Mouse (Mus musculus): Measurements from ENCODE around the gene Vars2. TPM values are rescaled to one million over a fixed set of nuclear protein-coding genes. Genes with fewer than 3 reads are reported as not detected.

The Vars2 gene
- polyA plus RNA-seq, 1 experiment from 2014 or later, result 22.8 TPM

GRCm38 (mm10) chr17:35680591-35680990 is 13.2 kb upstream of the Vars2 start:
- Histone ChIP-seq H3K4me2 (ENCODE audit: low read depth, low read length) (no peak overlapping the region), H3K27me3 (replicated peaks; ENCODE audit: control insufficient read depth, insufficient read depth, low read length) (no peaks in the 10 kb centered on the region), H3K9me3 (ENCODE audit: control insufficient read depth, low read length) (no peaks in the 10 kb centered on the region), H3K36me3 (ENCODE audit: control insufficient read depth, insufficient read depth, low read length) (peaks cover 34% of the 10 kb centered on the region), H3K4me3 (ENCODE audit: low read length) (no peak overlapping the region), H3K27ac (ENCODE audit: low read length) (no peak overlapping the region), H3K4me1 (ENCODE audit: control insufficient read depth, insufficient read depth, low read length) (no peaks in the 10 kb centered on the region), H3K9ac (ENCODE audit: low read depth, low read length) (no peak overlapping the region)
- 38% methylated on average over 6 of the region's 6 CpGs for WGBS
- no peak for ATAC-seq

GRCm38 (mm10) chr17:35673416-35674035 is 6.1 kb upstream of the Vars2 start, which contains the start of gene Gtf2h4:
Gene Gtf2h4 (minus strand): TSS chr17:35673739.
- no peaks in the 10 kb centered on the region for H3K27me3 ChIP-seq (replicated peaks; ENCODE audit: control insufficient read depth, insufficient read depth, low read length)

GRCm38 (mm10) chr17:35672527-35672926 is 5.1 kb upstream of the Vars2 start:
- H3K4me3 ChIP-seq (ENCODE audit: low read length), result no peak overlapping the region
- H3K9me3 ChIP-seq (ENCODE audit: control insufficient read depth, low read length), result no peaks in the 10 kb centered on the region
- 0 out of 2 replicates have a peak overlapping the region, but pooled peaks have one; percentile 88 for H3K9ac ChIP-seq (ENCODE audit: low read depth, low read length)
- whole genome bisulfite sequencing, result 90% methylated on average over 6 of the region's 6 CpGs
- H3K4me2 ChIP-seq (ENCODE audit: low read depth, low read length), result no peak overlapping the region
- no peak overlapping the region for H3K27ac ChIP-seq (ENCODE audit: low read length)
- no peaks in the 10 kb centered on the region; the same call in 1 of the 2 replicates for H3K36me3 ChIP-seq (ENCODE audit: control insufficient read depth, insufficient read depth, low read length)
- peaks cover 6% of the 10 kb centered on the region; the same call in 1 of the 2 replicates for H3K4me1 ChIP-seq (ENCODE audit: control insufficient read depth, insufficient read depth, low read length)
- ATAC-seq, result no peak
- H3K27me3 ChIP-seq (replicated peaks; ENCODE audit: control insufficient read depth, insufficient read depth, low read length), result no peaks in the 10 kb centered on the region

More at GRCm38 (mm10) chr17:35673416-35674035, 6.1 kb upstream of the Vars2 start, which contains the start of gene Gtf2h4:
- Histone ChIP-seq H3K4me2 (ENCODE audit: low read depth, low read length) (peak within 1 kb of the TSS; percentile 79), H3K4me1 (ENCODE audit: control insufficient read depth, insufficient read depth, low read length) (peaks cover 2% of the 10 kb centered on the region; the same call in 1 of the 2 replicates), H3K36me3 (ENCODE audit: control insufficient read depth, insufficient read depth, low read length) (no peaks in the 10 kb centered on the region; the same call in 1 of the 2 replicates), H3K4me3 (ENCODE audit: low read length) (peak within 1 kb of the TSS; percentile 71), H3K9me3 (ENCODE audit: control insufficient read depth, low read length) (no peaks in the 10 kb centered on the region), H3K27ac (ENCODE audit: low read length) (no peak within 1 kb of the TSS), H3K9ac (ENCODE audit: low read depth, low read length) (peak within 1 kb of the TSS; percentile 88)
- WGBS, result under 1% methylated on average over 23 of the region's 23 CpGs
- peak; percentile 98 for ATAC-seq

DNA sequence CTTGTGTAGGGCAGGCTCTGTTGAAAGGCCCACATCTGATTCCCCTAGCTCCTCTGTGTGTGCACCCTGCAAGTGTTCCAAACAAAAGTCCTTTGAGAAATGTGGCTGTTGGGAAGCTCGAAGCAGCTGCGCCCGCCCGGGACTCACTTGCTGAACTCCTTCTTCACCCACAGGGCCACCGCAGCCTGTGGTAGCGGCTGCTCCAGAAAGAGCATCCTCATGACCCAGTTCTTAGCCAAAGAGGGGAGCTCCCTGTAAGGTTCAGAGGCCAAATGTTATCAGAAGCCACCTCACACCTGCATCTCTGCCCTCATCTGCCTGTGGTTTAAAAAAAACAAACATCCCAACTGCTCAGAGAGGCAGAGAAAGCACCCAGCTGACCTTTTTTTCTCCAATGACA is 4.5 kb upstream of the Vars2 start:
- 86% methylated on average over 6 of the region's 6 CpGs for WGBS
- H3K27ac ChIP-seq (ENCODE audit: low read length), result no peak overlapping the region
- H3K36me3 ChIP-seq (ENCODE audit: control insufficient read depth, insufficient read depth, low read length), result no peaks in the 10 kb centered on the region; the same call in 1 of the 2 replicates
- H3K27me3 ChIP-seq (replicated peaks; ENCODE audit: control insufficient read depth, insufficient read depth, low read length), result no peaks in the 10 kb centered on the region
- H3K9ac ChIP-seq (ENCODE audit: low read depth, low read length), result no peak overlapping the region
- H3K4me2 ChIP-seq (ENCODE audit: low read depth, low read length), result no peak overlapping the region
- no peak overlapping the region for H3K4me3 ChIP-seq (ENCODE audit: low read length)
- peaks cover 7% of the 10 kb centered on the region; the same call in 1 of the 2 replicates for H3K4me1 ChIP-seq (ENCODE audit: control insufficient read depth, insufficient read depth, low read length)
- no peaks in the 10 kb centered on the region for H3K9me3 ChIP-seq (ENCODE audit: control insufficient read depth, low read length)
- no peak for ATAC-seq

DNA sequence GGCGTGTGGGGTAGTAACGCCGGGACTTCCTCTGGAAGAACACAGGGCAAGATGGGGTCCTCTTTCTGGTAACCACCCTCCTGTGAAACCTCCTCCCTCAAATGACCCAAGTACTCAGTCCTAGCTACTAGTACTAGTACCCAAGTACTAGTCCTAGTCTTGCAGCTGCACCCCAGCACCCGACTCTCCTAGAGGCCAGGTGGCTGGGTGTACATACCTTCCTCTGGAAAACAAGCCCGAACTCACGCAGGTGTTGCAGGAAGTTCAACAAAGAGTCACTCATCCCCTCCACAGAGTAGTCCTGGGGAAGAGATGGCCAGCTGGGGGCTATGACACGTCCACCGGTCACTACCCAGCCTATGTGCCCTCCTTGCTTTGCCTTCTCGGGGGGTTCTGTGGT is 2.3 kb upstream of the Vars2 start:
- Histone ChIP-seq H3K36me3 (ENCODE audit: control insufficient read depth, insufficient read depth, low read length) (no peaks in the 10 kb centered on the region; the same call in 1 of the 2 replicates), H3K4me2 (ENCODE audit: low read depth, low read length) (no peak overlapping the region), H3K27me3 (replicated peaks; ENCODE audit: control insufficient read depth, insufficient read depth, low read length) (no peaks in the 10 kb centered on the region), H3K4me1 (ENCODE audit: control insufficient read depth, insufficient read depth, low read length) (peaks cover 19% of the 10 kb centered on the region), H3K4me3 (ENCODE audit: low read length) (no peak overlapping the region), H3K9ac (ENCODE audit: low read depth, low read length) (no peak overlapping the region), H3K27ac (ENCODE audit: low read length) (no peak overlapping the region), H3K9me3 (ENCODE audit: control insufficient read depth, low read length) (no peaks in the 10 kb centered on the region)
- WGBS, result 93% methylated on average over 9 of the region's 9 CpGs
- ATAC-seq, result no peak

DNA sequence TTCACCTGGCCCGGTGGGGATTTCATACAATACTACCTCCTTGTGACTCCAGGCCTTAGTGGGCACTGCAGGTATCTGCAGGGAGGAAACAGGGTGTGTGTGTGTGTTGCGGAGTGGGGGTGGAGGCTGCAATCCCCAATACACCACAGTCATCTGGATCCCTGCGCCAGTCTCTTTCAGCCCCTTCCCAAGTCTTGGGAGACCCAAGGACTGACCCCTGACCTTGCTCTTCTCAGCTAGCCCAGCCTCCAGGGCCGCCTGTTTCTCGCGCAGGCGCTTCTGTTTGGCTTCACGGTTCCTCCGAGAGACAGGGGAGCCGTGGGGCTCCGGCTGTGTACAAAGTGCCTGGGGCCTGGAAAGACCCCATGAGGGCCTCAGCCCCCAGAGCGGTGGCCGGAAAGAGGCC is 538 bp downstream of the Vars2 start:
- Histone ChIP-seq H3K27me3 (replicated peaks; ENCODE audit: control insufficient read depth, insufficient read depth, low read length) (no peaks in the 10 kb centered on the region), H3K4me3 (ENCODE audit: low read length) (peak overlapping the region; percentile 57), H3K9me3 (ENCODE audit: control insufficient read depth, low read length) (no peaks in the 10 kb centered on the region), H3K36me3 (ENCODE audit: control insufficient read depth, insufficient read depth, low read length) (peaks cover 8% of the 10 kb centered on the region), H3K27ac (ENCODE audit: low read length) (peak overlapping the region; percentile 90), H3K9ac (ENCODE audit: low read depth, low read length) (peak overlapping the region; percentile 86), H3K4me2 (ENCODE audit: low read depth, low read length) (peak overlapping the region; percentile 92), H3K4me1 (ENCODE audit: control insufficient read depth, insufficient read depth, low read length) (peaks cover 16% of the 10 kb centered on the region)
- peak; percentile 56 for ATAC-seq
- whole genome bisulfite sequencing, result 3% methylated on average over 13 of the region's 13 CpGs

GRCm38 (mm10) chr17:35665957-35666515 is 1.4 kb downstream of the Vars2 start:
- 0 out of 2 replicates have a peak overlapping the region, but pooled peaks have one; percentile 92 for H3K4me2 ChIP-seq (ENCODE audit: low read depth, low read length)
- 72% methylated on average over 17 of the region's 17 CpGs for WGBS
- H3K4me3 ChIP-seq (ENCODE audit: low read length), result no peak overlapping the region
- no peaks in the 10 kb centered on the region for H3K9me3 ChIP-seq (ENCODE audit: control insufficient read depth, low read length)
- peak overlapping the region; percentile 86 for H3K9ac ChIP-seq (ENCODE audit: low read depth, low read length)
- peak; percentile 54 for ATAC-seq
- no peak overlapping the region for H3K27ac ChIP-seq (ENCODE audit: low read length)
- H3K4me1 ChIP-seq (ENCODE audit: control insufficient read depth, insufficient read depth, low read length), result peaks cover 16% of the 10 kb centered on the region
- H3K27me3 ChIP-seq (replicated peaks; ENCODE audit: control insufficient read depth, insufficient read depth, low read length), result no peaks in the 10 kb centered on the region
- peaks cover 8% of the 10 kb centered on the region for H3K36me3 ChIP-seq (ENCODE audit: control insufficient read depth, insufficient read depth, low read length)

GRCm38 (mm10) chr17:35653086-35653485 is 14.3 kb downstream of the Vars2 start:
- Histone ChIP-seq H3K9me3 (ENCODE audit: control insufficient read depth, low read length) (no peaks in the 10 kb centered on the region), H3K4me1 (ENCODE audit: control insufficient read depth, insufficient read depth, low read length) (peaks cover 13% of the 10 kb centered on the region; the same call in 1 of the 2 replicates), H3K27ac (ENCODE audit: low read length) (no peak overlapping the region), H3K4me2 (ENCODE audit: low read depth, low read length) (no peak overlapping the region), H3K27me3 (replicated peaks; ENCODE audit: control insufficient read depth, insufficient read depth, low read length) (no peaks in the 10 kb centered on the region), H3K9ac (ENCODE audit: low read depth, low read length) (no peak overlapping the region), H3K36me3 (ENCODE audit: control insufficient read depth, insufficient read depth, low read length) (peaks cover 6% of the 10 kb centered on the region; the same call in 1 of the 2 replicates), H3K4me3 (ENCODE audit: low read length) (no peak overlapping the region)
- WGBS, result 73% methylated on average over 2 of the region's 2 CpGs
- ATAC-seq, result no peak

DNA sequence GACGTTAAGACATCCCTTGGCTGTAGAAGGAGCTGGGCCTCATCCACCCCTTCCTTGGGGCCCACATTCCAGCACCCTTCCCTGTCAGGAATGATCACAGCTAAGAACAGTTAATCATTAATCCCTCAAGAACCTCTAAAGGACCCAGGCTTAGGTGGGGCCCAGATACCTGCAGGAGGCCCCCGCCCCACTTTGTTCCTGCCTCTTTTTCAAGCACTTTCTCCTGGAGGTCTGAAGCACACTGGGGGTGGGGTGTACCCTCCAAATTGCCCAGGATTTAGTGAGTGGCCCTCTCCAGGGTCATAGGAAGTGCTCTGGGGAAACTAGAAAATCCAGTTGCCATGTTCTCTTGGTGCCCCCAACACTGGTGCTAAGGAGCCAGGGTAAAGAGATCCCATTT is 18.0 kb downstream of the Vars2 start:
- Histone ChIP-seq H3K4me1 (ENCODE audit: control insufficient read depth, insufficient read depth, low read length) (peaks cover 13% of the 10 kb centered on the region; the same call in 1 of the 2 replicates), H3K27me3 (replicated peaks; ENCODE audit: control insufficient read depth, insufficient read depth, low read length) (no peaks in the 10 kb centered on the region), H3K9me3 (ENCODE audit: control insufficient read depth, low read length) (no peaks in the 10 kb centered on the region), H3K4me3 (ENCODE audit: low read length) (no peak overlapping the region), H3K27ac (ENCODE audit: low read length) (peak overlapping the region; percentile 50), H3K4me2 (ENCODE audit: low read depth, low read length) (peak overlapping the region; percentile 10; the same call in 1 of the 2 replicates), H3K9ac (ENCODE audit: low read depth, low read length) (peak overlapping the region; percentile 44; the same call in 1 of the 2 replicates), H3K36me3 (ENCODE audit: control insufficient read depth, insufficient read depth, low read length) (no peaks in the 10 kb centered on the region)
- WGBS, result 52% methylated on average over 2 of the region's 2 CpGs
- peak; percentile 95 for ATAC-seq
